Mouse (Mus musculus) skeletal muscle tissue, adult 2 months (tissue): ENCODE results near the gene Shroom2.
"Not testable (repeated sequence)": the region's sequence is repeated elsewhere in the genome, so short reads cannot be mapped to it uniquely, and the experiment has no call there.

ENCODE experiments used
- DNase-seq: peaks from one replicate; pipeline ENCODE4 v3.0.0-alpha.2; 2012; ENCODE audit warnings: low read depth, low spot score

Gene Shroom2

DNA sequence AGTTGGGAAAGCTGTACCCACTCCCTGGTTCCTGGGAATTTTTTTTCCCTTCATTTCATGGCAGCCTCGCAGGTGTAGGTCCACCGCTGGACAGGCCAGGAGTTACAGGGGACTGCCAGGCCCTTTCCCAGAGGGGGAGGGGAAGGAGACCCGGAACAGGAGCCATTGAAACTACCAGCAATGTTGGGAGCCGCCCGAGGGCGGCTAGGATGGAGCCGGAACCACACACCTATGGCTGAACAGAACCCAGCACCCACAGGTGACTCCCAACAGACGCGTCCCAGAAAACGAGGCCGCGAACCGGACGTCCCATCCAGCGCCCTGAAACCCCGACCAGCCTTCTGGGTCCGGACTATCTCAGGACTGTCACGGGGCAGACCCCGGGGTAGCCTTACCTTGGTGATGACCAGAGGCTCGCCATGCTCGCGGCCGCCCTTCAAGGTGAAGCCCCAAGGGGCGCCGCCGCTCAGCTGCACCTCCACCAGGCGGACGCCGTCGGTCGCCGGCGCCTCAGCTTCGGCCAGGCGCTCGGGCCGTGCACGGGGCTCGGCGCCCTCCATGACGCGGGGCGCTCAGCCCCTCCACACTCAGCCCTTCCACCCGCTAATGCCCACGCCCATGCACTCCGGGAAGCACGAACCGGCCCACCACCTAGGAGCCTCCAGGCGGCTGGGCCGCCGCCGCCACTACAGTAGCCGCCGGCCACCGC, at the start of gene Shroom2:
Gene Shroom2, minus strand, starts transcription at position 575 of the 709 bp plus-strand sequence.
- DNase-seq, result no peak

DNA sequence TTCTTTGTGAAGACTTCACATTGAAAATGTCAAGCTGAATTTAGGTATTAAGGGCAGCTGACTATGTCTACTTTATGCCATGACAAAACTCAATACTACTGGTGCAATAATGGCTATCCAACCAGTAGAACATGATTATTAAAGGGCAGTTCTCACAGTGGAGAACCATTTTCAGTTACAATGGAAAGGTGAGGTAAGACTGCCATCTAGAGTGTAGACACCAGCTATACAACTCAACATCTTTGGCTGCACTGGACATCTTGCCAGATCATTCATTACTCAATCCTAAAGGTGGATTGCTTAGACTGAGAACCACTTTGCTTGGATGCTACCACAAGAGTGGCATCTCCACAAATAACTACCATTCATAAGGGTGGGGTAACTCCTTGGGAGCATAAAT, 49.7 kb upstream of the Shroom2 start:
- DNase-seq, result peak; percentile 0

DNA sequence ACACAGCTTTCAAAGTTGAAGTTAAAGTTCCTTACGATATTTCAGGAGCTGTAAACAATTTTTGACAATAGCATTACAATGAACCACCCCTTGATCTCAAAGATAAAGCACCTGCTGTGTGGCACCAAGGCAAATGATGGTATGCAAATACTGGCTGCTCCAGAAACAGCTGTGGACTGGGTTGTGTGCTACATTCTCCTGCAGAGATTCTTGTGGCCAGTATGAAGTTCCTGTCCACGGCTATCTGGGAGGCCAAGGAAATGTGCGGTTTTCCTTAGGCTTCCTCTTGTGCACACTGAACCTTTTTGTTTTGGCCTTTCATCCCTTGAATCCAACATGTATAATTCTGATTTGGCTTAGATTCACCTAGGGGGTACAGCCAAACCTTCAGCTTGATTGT, 44.1 kb upstream of the Shroom2 start:
- no peak for DNase-seq

DNA sequence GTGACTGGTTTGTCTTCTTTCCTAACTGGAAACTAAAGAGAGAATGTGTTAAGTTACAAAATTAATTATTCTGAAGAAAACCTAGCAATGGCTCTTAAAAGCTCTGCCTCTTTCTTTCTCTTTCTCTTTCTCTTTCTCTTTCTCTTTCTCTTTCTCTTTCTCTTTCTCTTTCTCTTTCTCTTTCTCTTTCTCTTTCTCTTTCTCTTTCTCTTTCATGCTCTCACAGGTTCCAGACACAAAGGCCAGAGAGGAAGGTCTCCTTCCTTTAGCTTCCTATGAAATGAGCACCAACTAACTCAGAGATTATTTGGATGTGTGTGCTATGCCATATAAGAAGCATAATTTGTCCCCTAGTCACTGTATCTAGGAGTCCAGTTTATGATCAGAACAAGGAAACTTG, 36.1 kb upstream of the Shroom2 start:
- DNase-seq, result no peak

DNA sequence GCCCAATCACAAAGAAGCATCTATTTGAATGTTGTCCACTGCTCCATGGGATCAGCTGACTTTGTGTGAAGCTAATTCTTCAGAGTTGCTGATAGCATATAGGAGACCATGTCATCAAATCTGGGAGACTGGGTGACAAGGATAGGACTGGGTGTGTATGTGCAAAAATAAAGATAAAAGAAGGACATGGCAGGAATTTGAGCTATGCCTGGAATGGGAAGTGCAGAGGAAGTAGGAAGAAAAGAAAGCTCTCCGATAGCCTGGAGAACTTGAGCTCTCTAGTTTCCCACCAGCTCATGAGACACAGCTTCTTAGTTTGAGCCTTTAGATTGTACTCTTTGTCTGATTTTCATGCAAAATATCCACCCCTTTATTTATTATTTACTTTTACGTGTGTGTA, 19.3 kb upstream of the Shroom2 start:
- no peak for DNase-seq

DNA sequence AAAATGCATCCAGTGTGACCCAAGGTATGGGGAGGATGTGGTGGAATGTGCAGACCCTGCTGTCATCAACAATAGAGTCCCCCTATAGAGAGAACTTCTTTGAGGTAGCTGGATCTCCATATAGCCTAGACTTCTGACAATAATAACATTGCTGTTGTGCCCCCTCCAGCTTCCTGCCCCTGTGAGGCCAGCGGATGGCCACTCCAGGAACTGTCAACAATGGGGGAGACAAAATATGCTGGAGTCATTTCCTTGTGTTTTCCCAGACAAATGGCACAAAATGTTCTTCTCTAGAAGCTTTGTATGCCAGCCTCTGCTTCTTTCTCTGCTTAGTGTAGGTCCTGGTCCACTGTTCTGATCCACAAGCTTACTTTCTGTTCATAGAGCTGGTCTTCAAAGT, 18.9 kb upstream of the Shroom2 start:
- no peak for DNase-seq

DNA sequence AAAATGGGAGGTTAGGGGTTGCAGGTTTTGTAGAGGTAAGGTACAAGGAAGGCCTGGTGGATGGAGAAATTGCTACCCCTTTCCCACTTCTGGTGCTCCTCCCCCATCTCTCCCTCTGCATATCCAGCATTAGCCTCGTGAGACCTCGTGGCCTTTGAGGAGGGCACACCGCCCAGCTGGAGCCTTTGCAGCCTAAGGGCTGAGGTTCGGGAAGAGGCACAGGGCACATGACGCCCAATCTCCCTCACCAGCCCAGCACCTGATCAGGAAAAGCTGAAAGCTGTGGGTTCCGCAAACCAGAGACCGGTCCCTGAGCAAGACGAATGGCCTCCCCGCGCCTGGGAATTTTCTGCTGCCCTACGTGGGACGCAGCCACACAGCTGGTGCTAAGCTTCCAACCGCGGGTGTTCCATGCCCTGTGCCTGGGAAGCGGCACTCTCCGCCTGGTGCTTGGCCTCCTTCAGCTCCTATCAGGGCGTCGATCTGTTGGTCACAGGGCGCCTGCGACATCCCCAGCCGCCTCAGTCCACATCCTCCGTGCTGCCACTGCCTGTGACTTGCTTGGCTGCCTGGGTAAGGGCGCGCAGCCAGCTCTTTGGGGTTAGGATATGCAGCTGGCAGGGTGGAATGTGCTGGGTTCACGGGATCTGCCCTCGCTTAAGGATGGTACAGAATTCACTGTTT, 12.6 kb upstream of the Shroom2 start, which contains the start of gene Gpr143:
Gene Gpr143, plus strand, starts transcription at position 202 of the 684 bp plus-strand sequence.
- no peak for DNase-seq

DNA sequence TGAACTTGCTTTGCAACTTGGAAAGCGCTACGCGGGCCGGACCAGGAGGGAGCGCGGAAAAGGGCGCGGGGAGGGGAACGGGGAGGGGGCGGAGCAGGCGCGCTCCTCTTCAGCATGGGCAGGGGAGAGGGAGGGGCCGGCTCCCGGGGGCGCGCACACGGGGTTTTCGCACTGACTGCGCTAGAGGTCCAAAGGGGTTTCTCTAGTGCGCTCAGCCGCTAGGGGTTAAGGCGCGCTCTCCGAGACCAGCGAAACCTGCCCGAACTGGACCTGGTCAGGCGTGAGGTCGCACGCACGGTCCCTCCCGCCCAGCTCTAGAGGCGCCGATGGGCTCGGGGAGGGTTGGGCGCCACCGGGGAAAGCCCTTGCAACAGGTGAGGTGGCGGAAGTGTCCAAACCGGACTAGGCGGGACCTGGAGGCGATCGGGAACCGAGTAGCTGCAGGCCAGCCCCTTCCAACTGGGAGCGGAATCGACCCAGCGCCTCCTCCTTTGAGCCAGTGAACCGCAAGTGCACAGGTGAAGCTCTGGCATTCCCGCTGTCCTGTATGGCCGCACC, 414 bp upstream of the Shroom2 start:
- no peak for DNase-seq

DNA sequence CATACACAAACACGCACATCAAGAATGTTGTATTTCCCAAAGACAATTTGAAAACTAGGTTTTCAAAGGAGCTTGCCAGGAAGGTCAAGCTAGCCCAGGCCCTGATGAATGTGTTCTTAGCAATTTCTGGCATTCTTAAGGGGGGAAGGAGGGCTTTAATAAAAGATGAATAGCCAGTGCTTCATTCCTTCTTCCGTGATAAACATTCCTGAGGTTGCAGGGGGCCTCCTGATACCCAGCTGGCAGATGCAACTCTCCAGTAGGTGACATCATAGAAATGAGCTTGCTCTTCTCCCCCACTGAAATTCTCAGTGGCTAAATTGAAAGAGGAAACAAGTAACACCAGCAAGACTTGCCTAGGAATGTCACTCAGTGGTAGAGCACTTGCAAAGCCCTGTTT, 5.1 kb downstream of the Shroom2 start:
- no peak for DNase-seq

DNA sequence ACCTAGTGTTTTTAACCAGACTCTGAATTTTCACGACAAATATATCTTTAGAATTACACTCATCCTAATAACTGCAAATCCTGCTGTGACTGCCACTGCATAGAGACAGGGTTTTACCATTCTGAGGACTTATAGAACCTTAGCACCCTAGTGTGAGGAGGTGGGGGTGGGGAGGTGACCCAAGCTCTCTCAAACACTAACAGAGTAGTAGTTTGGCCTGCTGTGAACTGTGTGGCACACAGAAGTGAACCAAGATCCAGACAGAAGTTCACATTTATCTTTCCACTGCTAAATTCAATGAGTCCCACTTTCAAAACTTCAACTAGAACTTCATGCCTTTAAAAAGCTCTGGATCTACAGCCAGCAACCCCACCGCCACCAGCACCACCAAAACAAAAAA, 6.4 kb downstream of the Shroom2 start:
- DNase-seq, result no peak

DNA sequence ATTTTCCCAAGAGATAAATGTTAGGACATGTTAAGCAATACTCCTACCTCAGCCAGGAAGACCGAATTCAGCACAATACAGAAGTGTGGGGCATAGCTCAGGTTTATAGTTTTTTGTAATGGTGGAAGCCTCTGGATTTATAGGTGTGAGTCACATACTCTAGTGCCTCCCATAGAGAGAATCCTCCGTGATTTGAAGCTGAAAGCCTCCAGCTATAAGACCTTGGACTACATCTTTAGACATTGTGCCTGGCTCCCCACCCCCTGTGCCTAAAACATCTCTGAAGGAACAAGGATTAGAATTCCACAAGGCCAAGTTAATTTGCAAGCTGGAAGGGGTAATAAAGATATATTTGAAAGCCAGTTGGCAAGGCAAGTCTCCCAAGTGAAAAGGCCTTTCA, 6.8 kb downstream of the Shroom2 start:
- DNase-seq, result no peak

DNA sequence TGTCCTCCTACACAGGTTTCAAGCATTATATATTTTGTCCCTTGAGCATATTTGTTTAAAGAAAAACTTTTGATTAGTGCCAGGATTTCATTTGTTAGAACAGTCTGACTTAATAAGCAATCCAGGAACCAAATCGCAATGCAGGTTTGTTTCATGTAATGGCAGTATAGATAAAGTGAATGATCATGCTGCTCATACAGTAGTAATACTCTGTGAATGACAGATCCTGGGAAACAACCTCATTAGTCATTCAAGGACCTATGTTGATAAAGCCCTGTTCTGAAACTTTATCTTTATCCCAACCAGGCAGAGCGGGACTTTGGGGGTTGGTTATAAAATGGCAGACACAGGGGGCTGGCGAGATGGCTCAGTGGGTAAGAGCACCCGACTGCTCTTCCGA, 13.0 kb downstream of the Shroom2 start:
- no peak for DNase-seq

DNA sequence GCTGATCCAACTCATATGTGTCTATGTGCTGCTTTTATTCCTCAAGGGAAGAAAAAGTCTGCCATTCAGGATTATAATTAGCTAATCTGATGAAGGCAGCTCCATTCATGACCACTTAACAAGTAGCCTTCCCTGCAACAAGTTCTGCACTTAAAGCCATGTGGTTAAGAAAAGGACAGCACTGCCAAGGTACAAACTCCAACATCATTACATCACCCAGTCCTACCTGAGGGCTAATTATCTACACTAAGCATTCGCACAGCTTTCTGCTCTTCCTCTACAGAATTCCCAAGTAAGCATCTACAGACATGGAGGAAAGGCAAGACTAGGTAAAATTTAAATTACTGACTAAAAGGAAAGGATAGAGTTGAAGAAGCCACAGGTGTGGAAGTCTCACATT, 13.4 kb downstream of the Shroom2 start:
- no peak for DNase-seq

DNA sequence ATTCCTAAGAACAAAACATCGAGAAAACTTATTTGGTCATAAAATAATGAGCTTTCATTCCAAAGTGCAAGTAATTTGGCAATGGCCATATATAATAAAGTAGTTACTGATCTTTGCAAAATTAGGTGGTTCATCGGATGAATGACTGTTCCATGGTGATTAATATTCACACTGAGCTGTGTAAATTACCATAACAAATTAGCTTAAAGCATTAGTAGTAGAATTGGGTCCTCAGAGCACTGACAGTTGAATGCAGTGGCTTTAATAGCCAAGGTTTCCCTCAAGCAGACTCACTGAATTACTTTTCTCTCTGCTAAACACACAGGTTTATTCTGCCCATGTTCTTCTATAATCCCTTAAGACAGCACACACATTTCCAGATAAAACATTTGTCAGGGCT, 23.3 kb downstream of the Shroom2 start:
- DNase-seq, result no peak

DNA sequence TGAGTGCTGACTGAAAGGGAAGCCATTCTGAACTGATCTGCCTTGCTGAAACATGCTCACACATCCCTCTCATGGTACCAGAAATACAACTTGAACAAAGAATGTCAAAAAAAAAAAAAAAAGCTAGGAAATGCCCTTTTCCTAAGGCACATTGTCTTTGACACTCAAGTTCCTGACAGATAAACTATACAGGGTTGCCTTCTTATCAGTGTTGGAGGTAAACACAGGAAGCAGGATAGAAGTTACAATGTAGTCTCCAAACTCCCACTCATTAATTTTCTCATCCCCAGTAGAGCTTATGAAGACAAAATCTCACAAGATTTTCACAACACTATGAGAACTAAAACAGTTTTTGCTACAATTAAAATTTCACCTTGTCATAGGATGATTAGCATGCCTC, 25.6 kb downstream of the Shroom2 start:
- no peak for DNase-seq

DNA sequence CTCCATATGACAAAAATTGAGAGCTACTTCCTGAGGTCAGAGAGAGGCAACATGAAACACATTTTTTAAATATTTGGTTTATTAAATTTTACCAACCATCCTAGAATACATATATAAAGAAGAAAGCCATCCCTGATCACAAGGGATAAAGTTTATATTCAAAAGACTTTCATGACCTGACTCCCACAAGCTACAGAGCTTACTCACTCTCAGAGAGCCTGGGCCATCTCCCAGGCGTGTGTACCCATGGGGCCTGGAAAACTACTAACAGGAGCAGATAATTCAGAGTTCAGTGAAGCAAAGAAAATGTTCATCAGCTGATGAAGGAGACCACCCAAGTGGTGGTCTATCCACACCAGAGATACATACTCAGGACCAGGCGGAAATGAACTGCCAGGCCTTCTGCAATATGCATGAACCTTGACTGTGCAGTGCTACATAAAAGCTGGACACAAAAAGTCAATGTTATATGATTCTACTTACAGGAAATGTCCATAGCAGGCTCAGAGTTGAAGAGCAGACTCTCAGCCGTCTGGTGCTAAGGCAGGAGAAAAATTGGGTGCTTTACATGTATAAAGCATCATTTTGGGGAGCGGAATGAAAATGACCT, 30.4 kb downstream of the Shroom2 start:
- no peak for DNase-seq

DNA sequence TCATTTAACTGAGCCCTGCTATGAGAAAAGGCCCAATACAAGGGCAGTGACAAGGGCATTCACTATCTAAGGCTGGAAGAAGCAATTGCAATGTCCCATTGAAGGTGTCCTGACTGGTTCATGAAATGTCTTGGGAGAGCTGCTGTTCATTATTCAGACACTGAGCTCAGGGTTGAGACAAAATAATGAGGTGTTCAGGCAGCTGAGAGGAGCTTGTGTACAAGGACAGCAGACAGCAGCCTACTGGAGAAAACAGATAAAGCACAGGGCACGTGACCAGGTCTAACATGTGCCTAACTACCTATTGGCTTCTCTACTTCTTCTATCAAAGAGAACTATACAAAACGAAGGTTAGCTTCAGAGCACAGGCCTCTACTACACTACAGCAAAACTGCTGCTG, 31.1 kb downstream of the Shroom2 start:
- DNase-seq, result no peak

DNA sequence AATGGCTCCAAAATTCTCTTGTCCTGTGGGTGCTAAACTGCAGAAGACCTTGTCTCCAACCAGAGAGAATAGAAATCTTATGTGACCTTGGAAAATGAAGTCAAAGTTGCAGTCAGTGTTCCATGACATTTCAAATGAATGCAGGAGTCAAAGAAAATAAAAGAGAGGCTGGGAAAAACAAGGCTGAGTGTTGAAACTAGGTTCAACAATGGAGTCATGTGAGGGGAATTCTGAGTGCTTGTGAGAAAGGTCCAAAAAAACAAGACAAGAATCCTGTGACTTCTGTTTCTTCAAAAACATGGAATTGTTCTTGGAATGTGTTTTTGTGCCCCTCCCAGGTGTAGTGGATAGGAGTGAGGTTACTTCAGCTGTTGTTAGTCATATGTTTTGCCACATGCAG, 34.0 kb downstream of the Shroom2 start:
- no peak for DNase-seq

DNA sequence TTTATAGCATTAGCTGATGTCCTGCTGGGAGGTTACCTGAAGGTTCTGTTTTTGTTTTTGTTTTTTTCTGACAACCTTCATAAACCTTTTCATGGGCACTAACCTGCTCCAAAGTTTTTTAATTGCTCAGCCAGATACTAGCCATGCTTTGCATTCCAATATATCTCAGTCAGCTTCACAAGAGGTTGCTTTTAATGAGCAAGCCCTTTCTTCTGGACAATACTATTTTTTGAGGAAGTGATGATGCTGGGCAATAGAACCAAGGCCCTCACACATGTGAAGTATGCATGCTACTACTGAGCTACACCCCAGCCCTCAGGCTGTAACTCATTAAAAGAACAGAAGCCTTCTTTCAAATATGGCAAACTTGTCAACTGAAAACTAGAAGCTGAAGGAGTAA, 52.6 kb downstream of the Shroom2 start:
- DNase-seq, result no peak

DNA sequence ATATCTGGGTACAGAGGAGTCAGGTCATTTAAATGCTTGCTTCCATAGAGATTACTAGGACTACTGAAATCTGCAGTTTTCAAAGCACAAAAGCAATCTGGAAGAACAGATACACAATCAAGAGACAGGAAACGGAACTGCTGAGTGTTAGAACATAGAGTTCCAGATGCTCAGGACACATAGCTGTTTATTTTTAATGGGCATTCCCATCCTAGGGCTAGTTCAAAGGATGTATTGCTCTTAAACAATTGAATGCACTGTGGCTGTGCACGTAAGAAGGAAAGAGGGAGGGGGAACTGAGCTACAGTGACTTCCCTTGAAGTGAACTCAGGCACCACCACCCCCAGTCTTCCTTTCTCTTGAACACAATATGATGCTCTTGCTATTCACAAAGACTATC, 58.5 kb downstream of the Shroom2 start:
- not testable (repeated sequence) for DNase-seq

DNA sequence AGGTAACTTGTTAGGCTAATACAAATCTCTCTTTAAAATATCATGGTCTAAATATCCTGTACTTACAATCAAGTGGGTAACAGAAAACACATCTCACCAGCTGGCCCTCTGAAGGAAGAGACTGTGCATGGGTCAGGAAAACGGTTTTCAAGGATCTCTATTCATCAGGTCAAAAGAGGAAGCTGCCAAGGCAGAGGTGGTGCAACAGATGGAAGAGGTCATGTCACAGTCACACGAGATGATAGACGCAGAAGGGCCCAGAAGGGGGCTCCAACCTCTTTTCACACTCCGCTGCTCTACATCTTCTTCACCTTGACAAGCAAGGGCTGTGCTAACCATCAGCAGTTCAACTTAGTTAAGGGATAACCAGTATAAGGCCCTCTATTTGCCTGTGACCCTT, 60.9 kb downstream of the Shroom2 start:
- no peak for DNase-seq

DNA sequence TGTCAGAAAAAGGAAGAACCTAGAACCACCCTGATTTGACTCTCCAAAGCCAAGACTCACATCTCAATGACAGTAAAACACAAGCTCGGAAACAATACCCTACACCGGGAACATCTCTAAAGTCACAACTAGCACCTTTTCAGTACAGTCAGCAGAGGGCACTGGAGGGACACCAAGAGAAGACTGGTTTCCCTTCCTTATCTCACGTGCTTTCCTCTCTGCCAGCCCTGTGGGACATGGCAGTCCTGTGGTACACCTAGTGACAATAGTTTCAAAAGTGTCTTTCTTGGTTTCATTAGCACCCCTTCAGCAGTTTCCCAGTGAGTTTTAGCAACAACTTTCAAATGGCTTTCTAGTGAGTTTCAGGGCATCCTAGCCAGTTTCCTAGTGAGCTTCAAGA, 63.9 kb downstream of the Shroom2 start:
- DNase-seq, result no peak

DNA sequence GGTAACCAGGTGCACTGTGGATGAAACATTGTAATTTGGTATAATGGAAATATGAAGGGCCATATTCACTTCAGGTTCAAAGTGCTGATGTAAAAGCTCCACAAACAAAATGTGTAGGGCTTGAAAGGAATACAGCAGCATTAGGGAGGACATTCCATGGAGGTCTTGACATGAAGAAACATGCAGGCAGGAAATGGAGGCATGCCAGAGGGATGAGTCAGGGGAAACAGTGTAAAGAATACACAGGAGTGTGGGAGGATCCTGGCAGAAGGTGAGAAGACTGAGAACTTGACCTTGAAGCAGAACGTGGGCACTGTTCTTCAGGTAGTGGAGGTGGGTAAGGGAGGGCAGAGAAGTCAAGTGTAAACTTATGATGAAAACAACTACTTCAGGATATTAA, 65.6 kb downstream of the Shroom2 start:
- no peak for DNase-seq
